Comparison of ENCODE assay signal across 10 mouse cellular contexts in the genomic region with DNA sequence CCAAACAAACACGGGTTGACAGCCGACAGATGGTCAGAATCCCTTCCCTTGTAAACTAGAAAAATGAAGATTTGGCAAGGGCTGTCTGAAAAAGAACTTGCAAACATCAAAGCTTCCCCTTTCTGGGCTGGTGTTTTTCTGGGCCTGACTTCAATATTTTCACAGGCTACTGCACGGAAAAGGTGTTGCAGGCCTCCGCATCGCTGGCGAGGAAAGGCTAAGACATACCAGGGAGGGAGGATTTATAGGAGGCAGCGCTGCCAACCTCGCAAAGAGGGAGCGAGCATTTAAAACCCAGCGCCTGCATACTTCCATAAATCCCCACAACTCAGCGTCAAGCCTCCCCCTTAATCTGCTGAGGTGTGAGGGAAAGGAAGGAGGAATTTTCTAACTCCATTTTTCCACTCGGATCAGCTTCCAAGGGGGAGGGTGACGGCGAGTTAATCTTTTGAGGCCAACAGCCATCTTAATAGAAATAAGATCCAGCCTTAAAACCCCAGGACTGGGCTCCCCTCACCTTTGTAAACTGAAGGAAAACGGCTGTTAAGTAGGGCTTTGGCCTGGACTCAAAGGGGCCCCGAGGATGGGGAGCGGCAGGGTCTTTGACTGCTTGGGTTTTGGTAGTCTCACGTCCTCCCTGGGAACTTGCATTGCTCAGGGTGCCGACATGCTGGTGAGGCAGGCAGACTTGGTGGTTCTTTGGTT.
DNase-seq lines count a peak whose midpoint lies in the region; ATAC-seq and TF ChIP-seq lines count a peak whose summit lies in the region.
"Had no signal": no experiment of that assay in that cellular context is flagged by ENCODE, and none has a peak within 500 bp of the region (broad histone marks: within the 10 kb centered on the region; RNA-seq: fewer than 3 reads in every experiment).

No protein-coding gene starts in this region.

- DNase-seq in lung, postnatal 0 days (ENCODE audit: low spot score) = peak; percentile 48
- DNase-seq in lung, postnatal 14 days = no peak
- peak; percentile 67 for DNase-seq in right cerebral cortex, postnatal 10 days (ENCODE audit: low spot score in 2 of 2)
- no peak for DNase-seq in thymus, postnatal 10 days (ENCODE audit: low spot score in 2 of 2)
- DNase-seq in adrenal gland, postnatal 25 days = no peak
- DNase-seq: cerebellum, adult 11-12 months had no signal

- ATAC-seq in forebrain, embryonic 12.5 days (ENCODE audit: low FRiP score) = no peak
- ATAC-seq in forebrain, embryonic 16.5 days = no peak; the same call in 1 of the 2 replicates
- no peak for ATAC-seq in lung, postnatal 0 days
- peak; percentile 22 to 36; a peak in 1 of 4 replicates for ATAC-seq in hematopoietic stem cell, adult 5-6 weeks (replicated peaks in 1 of 2; ENCODE audit: insufficient read depth in 1 of 2, low FRiP score in 2 of 2, low TSS enrichment in 1 of 2, low read depth in 1 of 2, poor library complexity in 2 of 2, severe bottlenecking in 2 of 2)

- H3K27ac ChIP-seq in forebrain, embryonic 12.5 days = peak overlapping the region; percentile 21; the same call in 1 of the 2 replicates
- no peak overlapping the region for H3K27ac ChIP-seq in forebrain, embryonic 16.5 days (ENCODE audit: low read length)
- H3K27ac ChIP-seq in lung, postnatal 0 days (ENCODE audit: low read length) = no peak overlapping the region
- H3K27ac ChIP-seq: macrophage had no signal

- H3K4me1 ChIP-seq in forebrain, embryonic 12.5 days = peaks cover 24% of the 10 kb centered on the region
- peaks cover 17% of the 10 kb centered on the region for H3K4me1 ChIP-seq in forebrain, embryonic 16.5 days (replicated peaks; ENCODE audit: control insufficient read depth, insufficient read depth, low read length)
- no peaks in the 10 kb centered on the region for H3K4me1 ChIP-seq in lung, postnatal 0 days (ENCODE audit: insufficient read depth, low read depth, low read length)

- no peak overlapping the region for H3K4me3 ChIP-seq in forebrain, embryonic 12.5 days (replicated peaks)
- H3K4me3 ChIP-seq in forebrain, embryonic 16.5 days (replicated peaks; ENCODE audit: low read length) = no peak overlapping the region
- no peak overlapping the region for H3K4me3 ChIP-seq in lung, postnatal 0 days (ENCODE audit: low read depth, low read length)

- H3K9ac ChIP-seq in forebrain, embryonic 12.5 days = no peak overlapping the region
- no peak overlapping the region for H3K9ac ChIP-seq in forebrain, embryonic 16.5 days (replicated peaks; ENCODE audit: low read depth, low read length)
- H3K9ac ChIP-seq in lung, postnatal 0 days (replicated peaks; ENCODE audit: low read depth) = no peak overlapping the region

- no peak for TF ChIP-seq EP300 in lung, postnatal 0 days (IDR thresholded peaks at IDR 0.05)

- H3K36me3 ChIP-seq in forebrain, embryonic 12.5 days (replicated peaks) = no peaks in the 10 kb centered on the region
- H3K36me3 ChIP-seq in forebrain, embryonic 16.5 days (ENCODE audit: control insufficient read depth, insufficient read depth) = no peaks in the 10 kb centered on the region
- H3K36me3 ChIP-seq in lung, postnatal 0 days (ENCODE audit: insufficient read depth, low read length) = no peaks in the 10 kb centered on the region

- no peaks in the 10 kb centered on the region for H3K9me3 ChIP-seq in forebrain, embryonic 12.5 days
- H3K9me3 ChIP-seq in forebrain, embryonic 16.5 days (ENCODE audit: control insufficient read depth, low read length) = no peaks in the 10 kb centered on the region
- no peaks in the 10 kb centered on the region for H3K9me3 ChIP-seq in lung, postnatal 0 days (ENCODE audit: low read length)

- no peak for TF ChIP-seq CTCF in lung, postnatal 0 days (IDR thresholded peaks at IDR 0.05)

- H3K4me2 ChIP-seq in forebrain, embryonic 12.5 days = no peak overlapping the region
- no peak overlapping the region for H3K4me2 ChIP-seq in forebrain, embryonic 16.5 days (ENCODE audit: low read length)
- H3K4me2 ChIP-seq in lung, postnatal 0 days (replicated peaks; ENCODE audit: low read depth, low read length) = no peak overlapping the region

- peaks cover 61% of the 10 kb centered on the region for H3K27me3 ChIP-seq in forebrain, embryonic 12.5 days
- no peaks in the 10 kb centered on the region; the same call in 1 of the 2 replicates for H3K27me3 ChIP-seq in forebrain, embryonic 16.5 days (replicated peaks; ENCODE audit: control insufficient read depth, insufficient read depth, low read length)
- peaks cover 4% of the 10 kb centered on the region; the same call in 1 of the 2 replicates for H3K27me3 ChIP-seq in lung, postnatal 0 days (replicated peaks; ENCODE audit: insufficient read depth, low read length)

- WGBS in forebrain, embryonic 12.5 days = 32% methylated on average over 19 of the region's 19 CpGs
- 23% methylated on average over 19 of the region's 19 CpGs for WGBS in forebrain, embryonic 16.5 days
- WGBS in lung, postnatal 0 days = 40% methylated on average over 19 of the region's 19 CpGs

Comparison
In these comparisons a context has a peak if more than half of its experiments do, and no peak if none do; other contexts are left out.
1. DNase-seq: peak in lung, postnatal 0 days (single experiment) and right cerebral cortex, postnatal 10 days (2 of 2); none in lung, postnatal 14 days (single experiment), thymus, postnatal 10 days (0 of 2) and adrenal gland, postnatal 25 days (single experiment).
2. ATAC-seq: peak in hematopoietic stem cell, adult 5-6 weeks (2 of 2); none in forebrain, embryonic 12.5 days (single experiment), forebrain, embryonic 16.5 days (single experiment) and lung, postnatal 0 days (single experiment).